Mouse (Mus musculus): ENCODE data around the gene Theg. TPM values are rescaled to one million over a fixed set of nuclear protein-coding genes. Genes with fewer than 3 reads are reported as not detected.

The Theg gene
- polyA plus RNA-seq, 1 experiment from 2014 or later, result not detected

DNA sequence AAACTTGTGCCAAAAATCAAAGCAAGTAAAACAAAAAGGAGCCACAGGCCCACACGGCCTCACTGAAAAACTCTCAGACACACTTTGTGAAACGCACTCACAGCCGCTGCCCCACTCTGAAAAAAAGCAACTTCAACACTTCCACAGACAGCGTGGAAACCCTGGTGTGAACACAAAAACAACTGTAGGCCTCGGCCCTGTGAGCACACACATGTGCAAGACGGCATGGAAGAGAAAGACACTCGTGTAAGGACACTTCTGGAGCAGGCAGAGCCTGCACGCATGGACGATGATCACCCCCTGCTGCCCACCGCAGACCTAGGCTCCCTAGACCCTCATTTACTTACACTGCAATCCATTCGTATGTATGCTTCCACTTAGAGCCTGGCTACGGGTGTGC is 41.2 kb downstream of the Theg start:
- WGBS, result 88% methylated on average over 12 of the region's 12 CpGs
- no peak for ATAC-seq (ENCODE audit: insufficient number of reproducible peaks, low FRiP score)

GRCm38 (mm10) chr10:79544631-79545030 is 42.5 kb downstream of the Theg start:
- H3K27me3 ChIP-seq (replicated peaks), result no peaks in the 10 kb centered on the region
- H3K9ac ChIP-seq, result no peak overlapping the region
- peaks cover 100% of the 10 kb centered on the region for H3K36me3 ChIP-seq
- no peak overlapping the region for H3K4me2 ChIP-seq
- no peak overlapping the region for H3K4me3 ChIP-seq
- ATAC-seq (ENCODE audit: insufficient number of reproducible peaks, low FRiP score), result no peak
- peaks cover 5% of the 10 kb centered on the region for H3K4me1 ChIP-seq (replicated peaks)
- no peak overlapping the region for H3K27ac ChIP-seq (ENCODE audit: poor library complexity, severe bottlenecking)
- H3K9me3 ChIP-seq (replicated peaks), result no peaks in the 10 kb centered on the region
- WGBS, result 96% methylated on average over 5 of the region's 5 CpGs

More for the DNA sequence above, 41.2 kb downstream of the Theg start:
- no peak overlapping the region for H3K9ac ChIP-seq
- H3K27me3 ChIP-seq (replicated peaks), result no peaks in the 10 kb centered on the region
- H3K9me3 ChIP-seq (replicated peaks), result no peaks in the 10 kb centered on the region
- no peak overlapping the region for H3K4me3 ChIP-seq
- peaks cover 5% of the 10 kb centered on the region for H3K4me1 ChIP-seq (replicated peaks)
- peaks cover 98% of the 10 kb centered on the region for H3K36me3 ChIP-seq
- H3K27ac ChIP-seq (ENCODE audit: poor library complexity, severe bottlenecking), result no peak overlapping the region
- no peak overlapping the region for H3K4me2 ChIP-seq

DNA sequence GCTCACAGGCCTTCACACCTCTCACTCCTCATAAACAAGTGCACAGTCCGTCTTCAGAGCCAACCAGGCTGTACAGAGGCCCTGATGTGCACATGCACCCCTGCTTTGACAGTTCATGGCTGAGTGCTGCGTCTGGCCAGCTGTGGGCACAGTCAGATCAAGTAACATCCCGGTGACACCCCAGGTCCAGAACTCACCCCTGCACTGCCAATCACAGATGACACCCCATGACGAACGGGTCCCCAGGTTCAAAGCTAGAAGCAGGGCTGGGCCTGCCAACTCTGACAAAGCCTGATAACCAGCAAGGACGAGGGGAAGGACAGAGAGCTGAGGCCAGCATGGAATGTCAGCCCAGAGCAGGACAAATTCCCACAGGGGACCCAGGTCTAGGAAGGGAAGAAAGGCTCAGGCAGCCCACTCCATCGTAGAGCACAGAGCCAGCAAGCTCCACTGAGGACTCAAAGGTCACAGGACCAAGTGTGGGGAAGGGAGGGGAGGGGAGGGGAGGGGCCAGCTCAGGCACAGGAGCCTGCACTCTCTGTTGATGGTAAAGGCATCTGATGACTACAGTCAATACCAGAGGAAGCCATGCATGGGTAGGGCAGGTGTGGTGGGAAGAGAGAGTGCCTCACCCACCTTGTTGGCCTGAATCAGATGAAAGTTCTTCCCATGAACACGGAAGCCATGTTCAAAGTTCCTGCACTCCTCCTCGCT is 43.1 kb downstream of the Theg start:
- peaks cover 100% of the 10 kb centered on the region for H3K36me3 ChIP-seq
- no peaks in the 10 kb centered on the region for H3K27me3 ChIP-seq (replicated peaks)
- no peak for ATAC-seq (ENCODE audit: insufficient number of reproducible peaks, low FRiP score)
- no peak overlapping the region for H3K9ac ChIP-seq
- H3K4me2 ChIP-seq, result no peak overlapping the region
- no peaks in the 10 kb centered on the region for H3K9me3 ChIP-seq (replicated peaks)
- no peak overlapping the region for H3K27ac ChIP-seq (ENCODE audit: poor library complexity, severe bottlenecking)
- peaks cover 5% of the 10 kb centered on the region for H3K4me1 ChIP-seq (replicated peaks)
- H3K4me3 ChIP-seq, result no peak overlapping the region
- WGBS, result 64% methylated on average over 9 of the region's 9 CpGs

GRCm38 (mm10) chr10:79542171-79542570 is 45.0 kb downstream of the Theg start:
- H3K9ac ChIP-seq, result no peak overlapping the region
- H3K36me3 ChIP-seq, result peaks cover 89% of the 10 kb centered on the region
- H3K27me3 ChIP-seq (replicated peaks), result no peaks in the 10 kb centered on the region
- WGBS, result 90% methylated on average over 11 of the region's 11 CpGs
- H3K27ac ChIP-seq (ENCODE audit: poor library complexity, severe bottlenecking), result no peak overlapping the region
- no peaks in the 10 kb centered on the region; the same call in 1 of the 2 replicates for H3K4me1 ChIP-seq (replicated peaks)
- ATAC-seq (ENCODE audit: insufficient number of reproducible peaks, low FRiP score), result no peak
- no peak overlapping the region for H3K4me3 ChIP-seq
- H3K4me2 ChIP-seq, result no peak overlapping the region
- no peaks in the 10 kb centered on the region for H3K9me3 ChIP-seq (replicated peaks)

- ATAC-seq (ENCODE audit: insufficient number of reproducible peaks, low FRiP score), result no peak
- no peaks in the 10 kb centered on the region for H3K9me3 ChIP-seq (replicated peaks)
- no peak overlapping the region for H3K9ac ChIP-seq
- no peak overlapping the region for H3K27ac ChIP-seq (ENCODE audit: poor library complexity, severe bottlenecking)
- no peak overlapping the region for H3K4me3 ChIP-seq
- peaks cover 82% of the 10 kb centered on the region for H3K36me3 ChIP-seq
- H3K4me1 ChIP-seq (replicated peaks), result no peaks in the 10 kb centered on the region; the same call in 1 of the 2 replicates
- H3K4me2 ChIP-seq, result no peak overlapping the region
- H3K27me3 ChIP-seq (replicated peaks), result no peaks in the 10 kb centered on the region
- WGBS, result 89% methylated on average over 15 of the region's 15 CpGs
These were observed 45.6 kb downstream of the Theg start for GRCm38 (mm10) chr10:79541522-79541921.

- Histone ChIP-seq H3K4me1 (replicated peaks) (no peaks in the 10 kb centered on the region; the same call in 1 of the 2 replicates), H3K27ac (ENCODE audit: poor library complexity, severe bottlenecking) (no peak overlapping the region), H3K27me3 (replicated peaks) (no peaks in the 10 kb centered on the region), H3K9ac (no peak overlapping the region), H3K4me2 (no peak overlapping the region), H3K9me3 (replicated peaks) (no peaks in the 10 kb centered on the region), H3K36me3 (peaks cover 75% of the 10 kb centered on the region), H3K4me3 (no peak overlapping the region)
- WGBS, result 96% methylated on average over 11 of the region's 11 CpGs
- ATAC-seq (ENCODE audit: insufficient number of reproducible peaks, low FRiP score), result no peak
These were observed 46.4 kb downstream of the Theg start for GRCm38 (mm10) chr10:79540746-79541145.

GRCm38 (mm10) chr10:79539701-79540495 is 47.2 kb downstream of the Theg start:
- no peak overlapping the region for H3K4me2 ChIP-seq
- H3K4me3 ChIP-seq, result no peak overlapping the region
- peaks cover 66% of the 10 kb centered on the region for H3K36me3 ChIP-seq
- H3K27me3 ChIP-seq (replicated peaks), result no peaks in the 10 kb centered on the region
- H3K27ac ChIP-seq (ENCODE audit: poor library complexity, severe bottlenecking), result no peak overlapping the region
- no peak overlapping the region for H3K9ac ChIP-seq
- H3K4me1 ChIP-seq (replicated peaks), result no peaks in the 10 kb centered on the region; the same call in 1 of the 2 replicates
- no peak for ATAC-seq (ENCODE audit: insufficient number of reproducible peaks, low FRiP score)
- WGBS, result 91% methylated on average over 16 of the region's 16 CpGs
- H3K9me3 ChIP-seq (replicated peaks), result no peaks in the 10 kb centered on the region

DNA sequence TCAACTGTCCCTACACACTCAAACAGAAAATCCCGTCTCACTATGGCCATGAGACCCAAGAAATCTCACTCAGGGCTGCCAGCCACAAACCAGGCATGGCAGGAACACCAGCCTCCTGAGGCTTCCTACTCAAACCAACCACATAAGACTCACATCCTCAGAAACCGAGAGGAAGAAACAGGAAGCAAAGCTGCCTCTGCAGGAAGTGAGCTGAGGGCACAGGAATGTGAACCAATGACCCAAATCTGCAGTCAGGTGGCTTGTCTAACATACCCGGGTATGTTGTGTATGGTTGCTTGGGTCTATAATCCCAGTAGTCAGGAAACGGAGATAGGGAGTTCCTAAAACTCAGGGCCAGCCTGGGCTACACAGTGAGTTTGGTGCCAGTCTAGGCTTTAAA is 48.3 kb downstream of the Theg start:
- Histone ChIP-seq H3K9ac (no peak overlapping the region), H3K36me3 (peaks cover 56% of the 10 kb centered on the region), H3K27me3 (replicated peaks) (0 out of 2 replicates have a peak, but pooled peaks cover 7% of the 10 kb centered on the region), H3K4me1 (replicated peaks) (peaks cover 3% of the 10 kb centered on the region; the same call in 1 of the 2 replicates), H3K4me2 (no peak overlapping the region), H3K9me3 (replicated peaks) (no peaks in the 10 kb centered on the region), H3K4me3 (no peak overlapping the region), H3K27ac (ENCODE audit: poor library complexity, severe bottlenecking) (no peak overlapping the region)
- no peak for ATAC-seq (ENCODE audit: insufficient number of reproducible peaks, low FRiP score)
- 57% methylated on average over 4 of the region's 4 CpGs for WGBS

DNA sequence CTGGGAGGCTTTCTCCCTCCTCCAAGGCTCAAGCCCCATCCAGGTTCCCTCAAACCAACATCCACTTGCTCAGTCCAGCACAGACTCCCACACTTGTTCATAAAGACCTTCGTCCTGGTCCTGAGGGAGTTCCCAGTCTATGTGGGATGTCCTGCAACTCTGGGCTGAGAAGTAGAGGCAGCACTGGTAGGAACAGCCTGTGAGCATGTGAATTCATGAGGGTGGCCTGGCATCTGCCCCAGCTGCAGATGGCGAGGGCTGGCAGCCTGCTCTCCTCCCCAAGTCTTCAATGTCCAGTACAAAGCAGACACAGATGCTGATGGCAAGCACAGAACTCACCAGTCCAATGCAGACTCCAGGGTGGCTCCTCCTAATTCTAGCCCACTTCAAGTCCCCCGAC is 48.8 kb downstream of the Theg start:
- H3K4me2 ChIP-seq, result no peak overlapping the region
- peaks cover 50% of the 10 kb centered on the region for H3K36me3 ChIP-seq
- H3K4me1 ChIP-seq (replicated peaks), result peaks cover 4% of the 10 kb centered on the region; the same call in 1 of the 2 replicates
- no peak overlapping the region for H3K9ac ChIP-seq
- ATAC-seq (ENCODE audit: insufficient number of reproducible peaks, low FRiP score), result no peak
- H3K27me3 ChIP-seq (replicated peaks), result 0 out of 2 replicates have a peak, but pooled peaks cover 7% of the 10 kb centered on the region
- no peaks in the 10 kb centered on the region for H3K9me3 ChIP-seq (replicated peaks)
- WGBS, result 83% methylated on average over 3 of the region's 3 CpGs
- no peak overlapping the region for H3K4me3 ChIP-seq
- H3K27ac ChIP-seq (ENCODE audit: poor library complexity, severe bottlenecking), result no peak overlapping the region

DNA sequence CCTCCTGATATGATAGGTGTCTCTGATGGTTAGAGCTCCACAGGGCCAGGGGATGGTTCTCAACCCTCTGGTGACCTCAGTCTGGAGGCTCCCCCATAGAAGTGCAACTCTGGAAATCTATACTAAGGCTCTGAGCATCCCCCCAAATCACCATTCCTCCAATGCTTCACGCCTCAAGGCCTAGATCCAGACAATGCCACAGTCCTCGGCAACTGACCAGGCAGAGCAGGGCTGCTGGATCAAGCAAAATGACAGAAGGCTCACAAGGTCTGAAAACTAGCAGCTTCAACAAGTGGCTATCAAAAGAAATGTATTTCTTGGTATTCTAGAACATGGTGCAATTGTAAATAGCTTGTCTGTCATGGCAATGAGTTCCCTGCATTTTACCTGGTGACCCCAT is 49.4 kb downstream of the Theg start:
- no peak overlapping the region for H3K4me3 ChIP-seq
- H3K36me3 ChIP-seq, result peaks cover 45% of the 10 kb centered on the region
- 81% methylated on average over 2 of the region's 2 CpGs for WGBS
- H3K27ac ChIP-seq (ENCODE audit: poor library complexity, severe bottlenecking), result no peak overlapping the region
- peaks cover 6% of the 10 kb centered on the region; the same call in 1 of the 2 replicates for H3K4me1 ChIP-seq (replicated peaks)
- H3K9ac ChIP-seq, result no peak overlapping the region
- H3K9me3 ChIP-seq (replicated peaks), result no peaks in the 10 kb centered on the region
- no peak overlapping the region for H3K4me2 ChIP-seq
- no peak for ATAC-seq (ENCODE audit: insufficient number of reproducible peaks, low FRiP score)
- H3K27me3 ChIP-seq (replicated peaks), result 0 out of 2 replicates have a peak, but pooled peaks cover 7% of the 10 kb centered on the region

- Histone ChIP-seq H3K4me2 (no peak overlapping the region), H3K9me3 (replicated peaks) (no peaks in the 10 kb centered on the region), H3K27me3 (replicated peaks) (0 out of 2 replicates have a peak, but pooled peaks cover 7% of the 10 kb centered on the region), H3K36me3 (peaks cover 40% of the 10 kb centered on the region), H3K4me3 (no peak overlapping the region), H3K9ac (no peak overlapping the region), H3K4me1 (replicated peaks) (peaks cover 8% of the 10 kb centered on the region; the same call in 1 of the 2 replicates), H3K27ac (ENCODE audit: poor library complexity, severe bottlenecking) (no peak overlapping the region)
- 88% methylated on average over 7 of the region's 7 CpGs for WGBS
- ATAC-seq (ENCODE audit: insufficient number of reproducible peaks, low FRiP score), result no peak
These were observed 49.9 kb downstream of the Theg start for GRCm38 (mm10) chr10:79537271-79537670.
